Mouse (Mus musculus): ENCODE measurements around the gene Hps4. TPM values are rescaled to one million over a fixed set of nuclear protein-coding genes. Genes with fewer than 3 reads are reported as not detected.

Hps4 gene
- polyA plus RNA-seq, 1 experiment: 36.9 TPM

DNA sequence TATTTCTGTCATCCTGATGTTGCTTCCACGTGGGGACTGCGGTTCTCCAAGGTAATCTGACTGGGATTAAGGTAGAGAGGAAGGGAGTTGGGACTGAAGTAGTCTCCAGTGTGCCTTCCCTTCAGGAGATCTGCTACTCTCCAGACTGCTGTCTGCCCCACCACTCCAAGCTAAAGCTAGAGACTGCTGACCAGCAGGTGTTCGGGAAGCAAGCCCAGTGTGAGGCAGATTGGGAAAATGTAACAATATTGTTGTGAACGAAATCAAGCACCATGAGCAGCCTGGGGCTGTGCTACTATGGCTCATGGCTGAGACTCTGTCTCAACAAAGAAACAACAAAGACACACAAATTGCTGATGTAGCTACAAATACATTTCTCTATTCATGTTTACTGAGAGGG lies 75.1 kb downstream of the Hps4 start:
- DNase-seq (ENCODE audit: low read depth in 1 of 2, low spot score in 2 of 2): no peak
- Histone ChIP-seq H3K4me3 (ENCODE audit: extremely low read depth, insufficient read depth, insufficient read length) (no peak overlapping the region), H3K27me3 (ENCODE audit: control insufficient read depth, insufficient read depth, low read length) (no peaks in the 10 kb centered on the region), H3K4me1 (ENCODE audit: control insufficient read depth, insufficient read depth, insufficient read length) (no peaks in the 10 kb centered on the region), H3K27ac (ENCODE audit: insufficient read depth, low read length) (no peak overlapping the region), H3K36me3 (ENCODE audit: control insufficient read depth, insufficient read depth, low read length) (no peaks in the 10 kb centered on the region)
- TF ChIP-seq CTCF (IDR thresholded peaks at IDR 0.05; ENCODE audit: extremely low read depth, insufficient read depth, insufficient read length, insufficient replicate concordance): no peak
- TF ChIP-seq POLR2A (IDR thresholded peaks at IDR 0.05; ENCODE audit: low read depth, low read length): no peak
- WGBS: 74% methylated on average over 4 of the region's 4 CpGs

DNA sequence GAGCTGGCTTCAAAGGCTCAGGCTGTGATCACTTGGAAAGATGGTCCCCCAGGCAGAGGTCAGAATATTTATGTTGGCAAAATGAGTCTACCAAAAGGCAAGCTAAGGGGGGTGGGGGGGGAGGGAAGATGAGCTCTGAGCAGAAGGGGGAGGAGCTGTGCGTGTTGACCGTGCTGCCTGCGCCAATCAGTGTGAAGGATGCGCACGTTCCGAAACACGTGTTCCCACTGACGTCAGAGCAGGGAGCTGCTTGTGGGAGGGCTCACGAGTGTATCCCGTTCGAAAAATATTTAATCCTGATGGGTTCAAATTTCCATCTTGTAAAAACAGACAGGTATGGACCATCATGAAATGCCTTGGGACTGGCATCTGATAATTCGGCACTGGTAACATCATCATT lies 76.7 kb downstream of the Hps4 start:
- Histone ChIP-seq H3K4me1 (ENCODE audit: control insufficient read depth, insufficient read depth, insufficient read length) (no peaks in the 10 kb centered on the region), H3K36me3 (ENCODE audit: control insufficient read depth, insufficient read depth, low read length) (no peaks in the 10 kb centered on the region), H3K27me3 (ENCODE audit: control insufficient read depth, insufficient read depth, low read length) (no peaks in the 10 kb centered on the region), H3K4me3 (ENCODE audit: extremely low read depth, insufficient read depth, insufficient read length) (no peak overlapping the region), H3K27ac (ENCODE audit: insufficient read depth, low read length) (no peak overlapping the region)
- WGBS: 47% methylated on average over 12 of the region's 12 CpGs
- TF ChIP-seq POLR2A (IDR thresholded peaks at IDR 0.05; ENCODE audit: low read depth, low read length): no peak
- no peak for TF ChIP-seq CTCF (IDR thresholded peaks at IDR 0.05; ENCODE audit: extremely low read depth, insufficient read depth, insufficient read length, insufficient replicate concordance)
- no peak for DNase-seq (ENCODE audit: low read depth in 1 of 2, low spot score in 2 of 2)

DNA sequence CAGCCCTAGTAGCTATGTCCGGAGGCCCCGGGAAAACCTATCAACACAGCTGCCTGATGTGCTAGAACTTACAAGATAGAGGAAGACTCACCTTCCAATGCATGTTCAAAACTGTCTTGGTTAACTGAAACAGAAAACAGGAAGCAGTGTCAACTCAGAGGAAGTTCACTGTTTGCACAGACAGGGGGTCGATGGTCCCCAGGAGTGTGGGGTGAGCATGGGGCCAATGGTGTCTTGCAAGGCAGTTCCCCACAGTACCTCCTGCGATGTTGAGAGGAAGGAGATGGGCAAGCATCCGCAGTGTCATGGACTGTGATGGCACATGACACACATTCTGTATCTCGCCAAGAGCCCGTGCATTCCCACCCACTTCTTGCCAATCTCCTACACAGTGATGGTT lies 83.8 kb downstream of the Hps4 start:
- H3K4me1 ChIP-seq (ENCODE audit: control insufficient read depth, insufficient read depth, insufficient read length): no peaks in the 10 kb centered on the region
- no peaks in the 10 kb centered on the region for H3K27me3 ChIP-seq (ENCODE audit: control insufficient read depth, insufficient read depth, low read length)
- TF ChIP-seq CTCF (IDR thresholded peaks at IDR 0.05; ENCODE audit: extremely low read depth, insufficient read depth, insufficient read length, insufficient replicate concordance) (no peak), POLR2A (IDR thresholded peaks at IDR 0.05; ENCODE audit: low read depth, low read length) (no peak)
- 28% methylated on average over 7 of the region's 7 CpGs for WGBS
- H3K27ac ChIP-seq (ENCODE audit: insufficient read depth, low read length): no peak overlapping the region
- H3K4me3 ChIP-seq (ENCODE audit: extremely low read depth, insufficient read depth, insufficient read length): no peak overlapping the region
- DNase-seq (ENCODE audit: low read depth in 1 of 2, low spot score in 2 of 2): no peak
- no peaks in the 10 kb centered on the region for H3K36me3 ChIP-seq (ENCODE audit: control insufficient read depth, insufficient read depth, low read length)

DNA sequence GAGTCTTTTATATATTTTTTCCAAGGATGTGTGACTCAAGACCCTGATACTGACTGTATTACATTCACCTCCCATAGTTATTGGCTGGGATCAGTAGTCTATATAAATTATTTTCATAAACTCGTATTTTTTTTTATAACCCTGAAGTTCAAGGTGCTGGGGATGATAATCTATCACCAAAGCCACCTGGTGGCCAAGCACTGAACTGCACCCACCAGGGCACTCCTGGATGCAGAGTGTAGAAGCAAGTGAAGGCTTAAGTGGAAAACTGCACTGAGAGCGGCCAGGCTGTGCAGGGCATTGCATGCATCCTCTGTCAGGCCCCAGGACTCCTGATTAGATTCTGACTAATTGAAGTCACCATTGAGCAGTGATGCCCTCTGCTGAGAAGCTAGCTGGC lies 84.4 kb downstream of the Hps4 start:
- TF ChIP-seq CTCF (IDR thresholded peaks at IDR 0.05; ENCODE audit: extremely low read depth, insufficient read depth, insufficient read length, insufficient replicate concordance) (peak; percentile 56; the same call in 1 of the 2 replicates), POLR2A (IDR thresholded peaks at IDR 0.05; ENCODE audit: low read depth, low read length) (no peak)
- WGBS: 51% methylated on average over 2 of the region's 2 CpGs
- Histone ChIP-seq H3K27me3 (ENCODE audit: control insufficient read depth, insufficient read depth, low read length) (no peaks in the 10 kb centered on the region), H3K4me3 (ENCODE audit: extremely low read depth, insufficient read depth, insufficient read length) (no peak overlapping the region), H3K36me3 (ENCODE audit: control insufficient read depth, insufficient read depth, low read length) (no peaks in the 10 kb centered on the region), H3K4me1 (ENCODE audit: control insufficient read depth, insufficient read depth, insufficient read length) (no peaks in the 10 kb centered on the region), H3K27ac (ENCODE audit: insufficient read depth, low read length) (no peak overlapping the region)
- DNase-seq (ENCODE audit: low read depth in 1 of 2, low spot score in 2 of 2): peak in 1 of 2 experiments; percentile 41

Other genes starting within 250 kb of the Hps4 start
- gene Cryba4, start 90.6 kb upstream of the Hps4 start, polyA plus RNA-seq (2012; rRNA removed): 1.5 and 2.6 TPM in 2 replicates
- gene Crybb1, start 87.3 kb upstream of the Hps4 start, polyA plus RNA-seq (2012; rRNA removed): 0.25 and 0.46 TPM in 2 replicates
- gene Tpst2, start 66.4 kb upstream of the Hps4 start, polyA plus RNA-seq (2012; rRNA removed): 102 and 108 TPM in 2 replicates
- 29.8 and 36.5 TPM in 2 replicates for gene Tfip11, start 16.7 kb upstream of the Hps4 start, polyA plus RNA-seq (2012; rRNA removed)
- 30.8 and 33.6 TPM in 2 replicates for gene Srrd, start within 50 bp of the Hps4 start, polyA plus RNA-seq (2012; rRNA removed)
- gene Gm6583, start 12.9 kb downstream of the Hps4 start, polyA plus RNA-seq (2012; rRNA removed): not detected in 2 replicates
- 0.19 and 0.23 TPM in 2 replicates for gene Asphd2, start 51.8 kb downstream of the Hps4 start, polyA plus RNA-seq (2012; rRNA removed)
- not detected in 2 replicates for gene Gm6588, start 106.3 kb downstream of the Hps4 start, polyA plus RNA-seq (2012; rRNA removed)
- 0.34 and 0.42 TPM in 2 replicates for gene Sez6l, start 234.1 kb downstream of the Hps4 start, polyA plus RNA-seq (2012; rRNA removed)

All from spleen, adult 2 months (tissue).